Mouse (Mus musculus): ENCODE data around the gene Vmn1r86. TPM values are rescaled to one million over a fixed set of nuclear protein-coding genes. Genes with fewer than 3 reads are reported as not detected.

Vmn1r86 gene
- polyA plus RNA-seq, 1 experiment from 2014 or later = not detected

GRCm38 (mm10) chr7:13053501-13053900, 66.2 kb downstream of the Vmn1r86 start:
- H3K9me3 ChIP-seq (ENCODE audit: low read length) = no peaks in the 10 kb centered on the region
- no peak for ATAC-seq
- no peak overlapping the region for H3K4me3 ChIP-seq (ENCODE audit: low read depth, low read length)
- H3K36me3 ChIP-seq (ENCODE audit: insufficient read depth, low read length) = no peaks in the 10 kb centered on the region
- WGBS = 95% methylated on average over 2 of the region's 2 CpGs
- H3K27me3 ChIP-seq (replicated peaks; ENCODE audit: insufficient read depth, low read length) = no peaks in the 10 kb centered on the region
- DNase-seq (ENCODE audit: low spot score) = no peak
- TF ChIP-seq EP300 (IDR thresholded peaks at IDR 0.05) (no peak), CTCF (IDR thresholded peaks at IDR 0.05) (no peak)
- no peak overlapping the region for H3K27ac ChIP-seq (ENCODE audit: low read length)
- no peak overlapping the region; the same call in 1 of the 2 replicates for H3K4me2 ChIP-seq (replicated peaks; ENCODE audit: low read depth, low read length)
- no peak overlapping the region for H3K9ac ChIP-seq (replicated peaks; ENCODE audit: low read depth)
- H3K4me1 ChIP-seq (ENCODE audit: insufficient read depth, low read depth, low read length) = no peaks in the 10 kb centered on the region

- H3K27me3 ChIP-seq (replicated peaks; ENCODE audit: insufficient read depth, low read length) = no peaks in the 10 kb centered on the region
- H3K4me3 ChIP-seq (ENCODE audit: low read depth, low read length) = no peak overlapping the region
- DNase-seq (ENCODE audit: low spot score) (no peak), ATAC-seq (no peak)
- H3K4me1 ChIP-seq (ENCODE audit: insufficient read depth, low read depth, low read length) = no peaks in the 10 kb centered on the region
- TF ChIP-seq EP300 (IDR thresholded peaks at IDR 0.05) (no peak), CTCF (IDR thresholded peaks at IDR 0.05) (no peak)
- no peaks in the 10 kb centered on the region for H3K36me3 ChIP-seq (ENCODE audit: insufficient read depth, low read length)
- no peaks in the 10 kb centered on the region for H3K9me3 ChIP-seq (ENCODE audit: low read length)
- no peak overlapping the region for H3K4me2 ChIP-seq (replicated peaks; ENCODE audit: low read depth, low read length)
- no peak overlapping the region for H3K9ac ChIP-seq (replicated peaks; ENCODE audit: low read depth)
- H3K27ac ChIP-seq (ENCODE audit: low read length) = no peak overlapping the region
- 89% methylated on average over 13 of the region's 13 CpGs for WGBS
These were observed 66.7 kb downstream of the Vmn1r86 start for GRCm38 (mm10) chr7:13053001-13053400.

Other genes starting within 250 kb of the Vmn1r86 start
- 2.5 TPM in 2 replicates for gene Zfp128, start 238.7 kb downstream of the Vmn1r86 start, polyA plus RNA-seq (2015; fragmentation: Nextera tagmentation; extraction: Ambion mirVana)
- gene Zscan22, start 222.1 kb downstream of the Vmn1r86 start, polyA plus RNA-seq (2015; fragmentation: Nextera tagmentation; extraction: Ambion mirVana) = 4.4 and 4.7 TPM in 2 replicates
- gene Rps5, start 197.6 kb downstream of the Vmn1r86 start, polyA plus RNA-seq (2015; fragmentation: Nextera tagmentation; extraction: Ambion mirVana) = 609 and 716 TPM in 2 replicates
- 1.3 and 1.4 TPM in 2 replicates for gene Rnf225, start 192.5 kb downstream of the Vmn1r86 start, polyA plus RNA-seq (2015; fragmentation: Nextera tagmentation; extraction: Ambion mirVana)
- 5.5 and 5.7 TPM in 2 replicates for gene Zfp324, start 154.1 kb downstream of the Vmn1r86 start, polyA plus RNA-seq (2015; fragmentation: Nextera tagmentation; extraction: Ambion mirVana)
- gene Zfp446, start 142.1 kb downstream of the Vmn1r86 start, polyA plus RNA-seq (2015; fragmentation: Nextera tagmentation; extraction: Ambion mirVana) = 3.9 and 4.0 TPM in 2 replicates
- not detected in 2 replicates for gene Slc27a5, start 121.7 kb downstream of the Vmn1r86 start, polyA plus RNA-seq (2015; fragmentation: Nextera tagmentation; extraction: Ambion mirVana)
- 85.6 and 87.2 TPM in 2 replicates for gene Trim28, start 120.8 kb downstream of the Vmn1r86 start, polyA plus RNA-seq (2015; fragmentation: Nextera tagmentation; extraction: Ambion mirVana)
- gene Zbtb45, start 109.9 kb downstream of the Vmn1r86 start, polyA plus RNA-seq (2015; fragmentation: Nextera tagmentation; extraction: Ambion mirVana) = 11.9 and 12.2 TPM in 2 replicates
- 254 and 264 TPM in 2 replicates for gene Chmp2a, start 85.1 kb downstream of the Vmn1r86 start, polyA plus RNA-seq (2015; fragmentation: Nextera tagmentation; extraction: Ambion mirVana)
- gene Ube2m, start 81.6 kb downstream of the Vmn1r86 start, polyA plus RNA-seq (2015; fragmentation: Nextera tagmentation; extraction: Ambion mirVana) = 67.8 and 78.1 TPM in 2 replicates
- 2.0 and 2.1 TPM in 2 replicates for gene Mzf1, start 65.2 kb downstream of the Vmn1r86 start, polyA plus RNA-seq (2015; fragmentation: Nextera tagmentation; extraction: Ambion mirVana)
- not detected in 2 replicates for gene Vmn1r85, start 24.7 kb downstream of the Vmn1r86 start, polyA plus RNA-seq (2015; fragmentation: Nextera tagmentation; extraction: Ambion mirVana)
- not detected in 2 replicates for gene Vmn1r87, start 20.2 kb upstream of the Vmn1r86 start, polyA plus RNA-seq (2015; fragmentation: Nextera tagmentation; extraction: Ambion mirVana)
- gene Vmn1r88, start 39.7 kb upstream of the Vmn1r86 start, polyA plus RNA-seq (2015; fragmentation: Nextera tagmentation; extraction: Ambion mirVana) = not detected in 2 replicates
- gene Vmn1r89, start 93.1 kb upstream of the Vmn1r86 start, polyA plus RNA-seq (2015; fragmentation: Nextera tagmentation; extraction: Ambion mirVana) = not detected in 2 replicates
- 16.5 and 20.2 TPM in 2 replicates for gene Lig1, start 157.4 kb upstream of the Vmn1r86 start, polyA plus RNA-seq (2015; fragmentation: Nextera tagmentation; extraction: Ambion mirVana)
- gene Zswim9, start 158.8 kb upstream of the Vmn1r86 start, polyA plus RNA-seq (2015; fragmentation: Nextera tagmentation; extraction: Ambion mirVana) = 4.7 and 5.5 TPM in 2 replicates
- gene Pla2g4c, start 204.7 kb upstream of the Vmn1r86 start, polyA plus RNA-seq (2015; fragmentation: Nextera tagmentation; extraction: Ambion mirVana) = 1.2 and 1.5 TPM in 2 replicates